Mouse (Mus musculus) gastrocnemius, adult 2 months (tissue): Measurements from ENCODE around the gene Obp1b. TPM values are rescaled to one million over a fixed set of nuclear protein-coding genes. Genes with fewer than 3 reads are reported as not detected.
"Not testable (repeated sequence)": the region's sequence is repeated elsewhere in the genome, so short reads cannot be mapped to it uniquely, and the experiment has no call there.

Experiments used
- DNase-seq: peaks from one replicate; pipeline ENCODE4 v3.0.0; 2022
- H3K27ac ChIP-seq: fragments of 200-600 bp; 2 replicates; pipeline ENCODE4 v1.8.1; 2022; ENCODE audit warnings: mild to moderate bottlenecking
- H3K4me3 ChIP-seq: fragments of 200-600 bp; 2 replicates; pipeline ENCODE4 v1.8.1; 2022; ENCODE audit warnings: mild to moderate bottlenecking, moderate library complexity
- CTCF ChIP-seq: fragments of 200-600 bp; IDR thresholded peaks from 2 replicates; pipeline ENCODE4 v1.8.1; 2022; ENCODE audit warnings: antibody characterized with exemption, mild to moderate bottlenecking, moderate library complexity
- intact Hi-C: fragments of 180-260 bp; cut with DNase I; formaldehyde crosslinking; loops from one replicate; pipeline ENCODE4 v1.15.1; 2025
- long read RNA-seq, 2 experiments: library from polyadenylated mRNA; stranded (forward); transcript quantifications; one replicate each; pipeline ENCODE4 v2.0.0; 2021
- total RNA-seq, 2 experiments: library from RNA; stranded (reverse); gene quantifications; 2 replicates each; pipeline ENCODE4 v1.2.3; 2021

Obp1b gene
- total RNA-seq: not detected
- long read RNA-seq, experiment 1: 0 reads
- long read RNA-seq, experiment 2: 0 reads

- intact Hi-C loops, DNase-seq, H3K4me3 ChIP-seq, H3K27ac ChIP-seq: not testable (repeated sequence)
Measured at GRCm38 (mm10) chrX:78186477-78186876, at the start of gene Obp1b. Gene Obp1b, plus strand, starts transcription at chrX:78186777.

- DNase-seq, H3K27ac ChIP-seq, intact Hi-C loops, H3K4me3 ChIP-seq: not testable (repeated sequence)
Measured at GRCm38 (mm10) chrX:78202220-78202619, 15.6 kb downstream of the Obp1b start.

DNA sequence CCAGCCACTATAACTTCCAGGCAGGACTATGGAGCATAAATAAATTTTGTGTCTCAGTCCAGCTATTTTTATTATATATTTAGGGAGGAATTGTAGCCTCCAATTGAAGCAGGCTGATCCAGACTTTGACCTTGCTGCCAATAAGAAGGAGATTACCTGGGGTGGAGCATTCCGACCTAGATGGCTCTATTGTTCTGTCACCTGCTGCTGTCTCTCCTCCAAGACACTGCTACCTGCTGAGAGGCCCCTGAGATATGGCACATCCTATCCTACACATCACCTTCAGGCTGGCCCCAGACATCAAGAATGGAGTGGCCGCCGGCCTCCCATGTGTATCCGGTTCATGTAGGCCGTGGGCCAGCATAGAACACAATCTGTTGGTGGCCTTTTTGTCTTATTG is 16.3 kb downstream of the Obp1b start:
- no peak for TF ChIP-seq CTCF
- intact Hi-C loops: no loop called here
- no peak for DNase-seq
- Histone ChIP-seq H3K27ac (no peak overlapping the region), H3K4me3 (no peak overlapping the region)

Other genes starting within 250 kb of the Obp1b start
- not detected for gene Obp1a, start 95.4 kb upstream of the Obp1b start, total RNA-seq
- not detected for gene Gm5938, start 61.3 kb upstream of the Obp1b start, total RNA-seq
- not detected for gene Gm14743, start 59.1 kb downstream of the Obp1b start, total RNA-seq
- gene 4930480E11Rik, start 182.9 kb downstream of the Obp1b start, total RNA-seq: not detected